Mouse (Mus musculus): ENCODE measurements around the gene Gramd1b. TPM values are rescaled to one million over a fixed set of nuclear protein-coding genes. Genes with fewer than 3 reads are reported as not detected.
A peak's percentile ranks its signal among the peaks of the same experiment; 100 is the strongest.

Gramd1b gene
- polyA plus RNA-seq, 1 experiment from 2014 or later = 2.8 TPM

- Histone ChIP-seq H3K9me3 (ENCODE audit: control insufficient read depth, low read length) (no peaks in the 10 kb centered on the region), H3K27me3 (ENCODE audit: control insufficient read depth, insufficient read depth, low read length) (no peaks in the 10 kb centered on the region), H3K4me3 (ENCODE audit: low read depth, low read length) (no peak overlapping the region), H3K27ac (replicated peaks; ENCODE audit: low read depth, low read length) (no peak overlapping the region), H3K4me1 (ENCODE audit: control insufficient read depth, insufficient read depth, low read length) (peaks cover 3% of the 10 kb centered on the region; the same call in 1 of the 2 replicates), H3K4me2 (ENCODE audit: low read depth, severe bottlenecking) (no peak overlapping the region), H3K36me3 (ENCODE audit: control insufficient read depth, insufficient read depth, low read length) (no peaks in the 10 kb centered on the region), H3K9ac (ENCODE audit: low read length) (no peak overlapping the region)
- ATAC-seq (ENCODE audit: insufficient number of reproducible peaks, low FRiP score, low TSS enrichment, low read depth) (peak; percentile 82), DNase-seq (ENCODE audit: low spot score) (peak; percentile 92)
- WGBS = 57% methylated on average over 19 of the region's 19 CpGs
These were observed 200.4 kb downstream of the Gramd1b start for GRCm38 (mm10) chr9:40330609-40331382.

GRCm38 (mm10) chr9:40326260-40326915 is 204.8 kb downstream of the Gramd1b start:
- Histone ChIP-seq H3K9me3 (ENCODE audit: control insufficient read depth, low read length) (no peaks in the 10 kb centered on the region), H3K4me2 (ENCODE audit: low read depth, severe bottlenecking) (no peak overlapping the region), H3K4me1 (ENCODE audit: control insufficient read depth, insufficient read depth, low read length) (peaks cover 5% of the 10 kb centered on the region; the same call in 1 of the 2 replicates), H3K36me3 (ENCODE audit: control insufficient read depth, insufficient read depth, low read length) (no peaks in the 10 kb centered on the region), H3K27ac (replicated peaks; ENCODE audit: low read depth, low read length) (no peak overlapping the region), H3K27me3 (ENCODE audit: control insufficient read depth, insufficient read depth, low read length) (no peaks in the 10 kb centered on the region), H3K9ac (ENCODE audit: low read length) (no peak overlapping the region), H3K4me3 (ENCODE audit: low read depth, low read length) (no peak overlapping the region)
- no peak for ATAC-seq (ENCODE audit: insufficient number of reproducible peaks, low FRiP score, low TSS enrichment, low read depth)
- WGBS = 50% methylated on average over 7 of the region's 7 CpGs
- no peak for DNase-seq (ENCODE audit: low spot score)

- Histone ChIP-seq H3K4me3 (ENCODE audit: low read depth, low read length) (no peak overlapping the region), H3K4me2 (ENCODE audit: low read depth, severe bottlenecking) (no peak overlapping the region), H3K36me3 (ENCODE audit: control insufficient read depth, insufficient read depth, low read length) (no peaks in the 10 kb centered on the region), H3K9ac (ENCODE audit: low read length) (no peak overlapping the region), H3K27me3 (ENCODE audit: control insufficient read depth, insufficient read depth, low read length) (no peaks in the 10 kb centered on the region), H3K9me3 (ENCODE audit: control insufficient read depth, low read length) (no peaks in the 10 kb centered on the region), H3K27ac (replicated peaks; ENCODE audit: low read depth, low read length) (no peak overlapping the region), H3K4me1 (ENCODE audit: control insufficient read depth, insufficient read depth, low read length) (peaks cover 12% of the 10 kb centered on the region; the same call in 1 of the 2 replicates)
- DNase-seq (ENCODE audit: low spot score) (no peak), ATAC-seq (ENCODE audit: insufficient number of reproducible peaks, low FRiP score, low TSS enrichment, low read depth) (no peak)
- 89% methylated on average over 6 of the region's 6 CpGs for WGBS
These were observed 206.4 kb downstream of the Gramd1b start for GRCm38 (mm10) chr9:40324826-40325225.

- WGBS = 84% methylated on average over 4 of the region's 4 CpGs
These were observed 206.9 kb downstream of the Gramd1b start for GRCm38 (mm10) chr9:40324232-40324792.

GRCm38 (mm10) chr9:40323773-40324172 is 207.4 kb downstream of the Gramd1b start:
- Histone ChIP-seq H3K9me3 (ENCODE audit: control insufficient read depth, low read length) (no peaks in the 10 kb centered on the region), H3K4me2 (ENCODE audit: low read depth, severe bottlenecking) (no peak overlapping the region), H3K4me3 (ENCODE audit: low read depth, low read length) (no peak overlapping the region), H3K27ac (replicated peaks; ENCODE audit: low read depth, low read length) (no peak overlapping the region), H3K27me3 (ENCODE audit: control insufficient read depth, insufficient read depth, low read length) (no peaks in the 10 kb centered on the region), H3K36me3 (ENCODE audit: control insufficient read depth, insufficient read depth, low read length) (no peaks in the 10 kb centered on the region), H3K9ac (ENCODE audit: low read length) (no peak overlapping the region), H3K4me1 (ENCODE audit: control insufficient read depth, insufficient read depth, low read length) (peaks cover 12% of the 10 kb centered on the region; the same call in 1 of the 2 replicates)
- DNase-seq (ENCODE audit: low spot score) = no peak
- no peak for ATAC-seq (ENCODE audit: insufficient number of reproducible peaks, low FRiP score, low TSS enrichment, low read depth)
- WGBS = 69% methylated on average over 6 of the region's 6 CpGs

More at GRCm38 (mm10) chr9:40324232-40324792, 206.9 kb downstream of the Gramd1b start:
- no peaks in the 10 kb centered on the region for H3K27me3 ChIP-seq (ENCODE audit: control insufficient read depth, insufficient read depth, low read length)
- H3K4me1 ChIP-seq (ENCODE audit: control insufficient read depth, insufficient read depth, low read length) = peaks cover 12% of the 10 kb centered on the region; the same call in 1 of the 2 replicates
- no peak overlapping the region for H3K27ac ChIP-seq (replicated peaks; ENCODE audit: low read depth, low read length)
- no peaks in the 10 kb centered on the region for H3K36me3 ChIP-seq (ENCODE audit: control insufficient read depth, insufficient read depth, low read length)
- no peaks in the 10 kb centered on the region for H3K9me3 ChIP-seq (ENCODE audit: control insufficient read depth, low read length)
- no peak overlapping the region for H3K4me2 ChIP-seq (ENCODE audit: low read depth, severe bottlenecking)
- DNase-seq (ENCODE audit: low spot score) = no peak
- H3K9ac ChIP-seq (ENCODE audit: low read length) = no peak overlapping the region
- no peak for ATAC-seq (ENCODE audit: insufficient number of reproducible peaks, low FRiP score, low TSS enrichment, low read depth)
- H3K4me3 ChIP-seq (ENCODE audit: low read depth, low read length) = no peak overlapping the region

- Histone ChIP-seq H3K4me1 (ENCODE audit: control insufficient read depth, insufficient read depth, low read length) (peaks cover 12% of the 10 kb centered on the region; the same call in 1 of the 2 replicates), H3K9ac (ENCODE audit: low read length) (no peak overlapping the region), H3K27ac (replicated peaks; ENCODE audit: low read depth, low read length) (no peak overlapping the region), H3K27me3 (ENCODE audit: control insufficient read depth, insufficient read depth, low read length) (no peaks in the 10 kb centered on the region), H3K36me3 (ENCODE audit: control insufficient read depth, insufficient read depth, low read length) (no peaks in the 10 kb centered on the region), H3K9me3 (ENCODE audit: control insufficient read depth, low read length) (no peaks in the 10 kb centered on the region), H3K4me3 (ENCODE audit: low read depth, low read length) (no peak overlapping the region), H3K4me2 (ENCODE audit: low read depth, severe bottlenecking) (no peak overlapping the region)
- WGBS = 90% methylated on average over 5 of the region's 5 CpGs
- no peak for DNase-seq (ENCODE audit: low spot score)
- ATAC-seq (ENCODE audit: insufficient number of reproducible peaks, low FRiP score, low TSS enrichment, low read depth) = no peak
These were observed 208.0 kb downstream of the Gramd1b start for GRCm38 (mm10) chr9:40323171-40323570.

- Histone ChIP-seq H3K27me3 (ENCODE audit: control insufficient read depth, insufficient read depth, low read length) (no peaks in the 10 kb centered on the region), H3K27ac (replicated peaks; ENCODE audit: low read depth, low read length) (no peak overlapping the region), H3K4me1 (ENCODE audit: control insufficient read depth, insufficient read depth, low read length) (peaks cover 12% of the 10 kb centered on the region; the same call in 1 of the 2 replicates), H3K9ac (ENCODE audit: low read length) (no peak overlapping the region), H3K4me2 (ENCODE audit: low read depth, severe bottlenecking) (no peak overlapping the region), H3K9me3 (ENCODE audit: control insufficient read depth, low read length) (no peaks in the 10 kb centered on the region), H3K36me3 (ENCODE audit: control insufficient read depth, insufficient read depth, low read length) (no peaks in the 10 kb centered on the region), H3K4me3 (ENCODE audit: low read depth, low read length) (no peak overlapping the region)
- WGBS = 96% methylated on average over 3 of the region's 3 CpGs
- ATAC-seq (ENCODE audit: insufficient number of reproducible peaks, low FRiP score, low TSS enrichment, low read depth) (no peak), DNase-seq (ENCODE audit: low spot score) (no peak)
These were observed 208.8 kb downstream of the Gramd1b start for GRCm38 (mm10) chr9:40322372-40322771.

- no peak overlapping the region for H3K4me3 ChIP-seq (ENCODE audit: low read depth, low read length)
- no peaks in the 10 kb centered on the region for H3K36me3 ChIP-seq (ENCODE audit: control insufficient read depth, insufficient read depth, low read length)
- 66% methylated on average over 3 of the region's 3 CpGs for WGBS
- H3K9ac ChIP-seq (ENCODE audit: low read length) = no peak overlapping the region
- no peaks in the 10 kb centered on the region for H3K27me3 ChIP-seq (ENCODE audit: control insufficient read depth, insufficient read depth, low read length)
- H3K4me1 ChIP-seq (ENCODE audit: control insufficient read depth, insufficient read depth, low read length) = peaks cover 12% of the 10 kb centered on the region; the same call in 1 of the 2 replicates
- no peak for DNase-seq (ENCODE audit: low spot score)
- peak overlapping the region; percentile 70; the same call in 1 of the 2 replicates for H3K27ac ChIP-seq (replicated peaks; ENCODE audit: low read depth, low read length)
- no peak; the same call in 1 of the 2 replicates for ATAC-seq (ENCODE audit: insufficient number of reproducible peaks, low FRiP score, low TSS enrichment, low read depth)
- no peaks in the 10 kb centered on the region for H3K9me3 ChIP-seq (ENCODE audit: control insufficient read depth, low read length)
- no peak overlapping the region for H3K4me2 ChIP-seq (ENCODE audit: low read depth, severe bottlenecking)
These were observed 209.5 kb downstream of the Gramd1b start for GRCm38 (mm10) chr9:40321668-40322003.

Data from limb, embryonic 11.5 days (tissue).